Mouse (Mus musculus) midbrain, embryonic 13.5 days (tissue): Measurements from ENCODE around the gene Chrna1. TPM values are rescaled to one million over a fixed set of nuclear protein-coding genes. Genes with fewer than 3 reads are reported as not detected.

Experiments used
- ATAC-seq: fragments of 200-750 bp; cut with Nextera tagmentation; 2 replicates; pipeline ENCODE4 v1.8.0; 2017; ENCODE audit warnings: mild to moderate bottlenecking, moderate TSS enrichment, moderate library complexity
- H3K27ac ChIP-seq: fragments of 300-500 bp; sonication (generic); 2 replicates; pipeline ENCODE4 v1.5.1; 2015; ENCODE audit warnings: inconsistent platforms, mild to moderate bottlenecking, moderate library complexity
- H3K27me3 ChIP-seq: fragments of 300-500 bp; sonication (generic); 2 replicates; pipeline ENCODE4 v1.6.1; 2015; ENCODE audit warnings: mild to moderate bottlenecking, inconsistent platforms
- H3K36me3 ChIP-seq: fragments of 300-500 bp; sonication (generic); 2 replicates; pipeline ENCODE4 v1.6.1; 2015; ENCODE audit warnings: mild to moderate bottlenecking, inconsistent platforms
- H3K4me1 ChIP-seq: fragments of 300-500 bp; sonication (generic); replicated peaks from 2 replicates; pipeline ENCODE4 v1.6.1; 2015; ENCODE audit warnings: inconsistent platforms
- H3K4me2 ChIP-seq: fragments of 300-500 bp; sonication (generic); replicated peaks from 2 replicates; pipeline ENCODE4 v1.6.1; 2015; ENCODE audit warnings: moderate library complexity, mild to moderate bottlenecking, inconsistent platforms
- H3K4me3 ChIP-seq: fragments of 300-500 bp; sonication (generic); replicated peaks from 2 replicates; pipeline ENCODE4 v1.5.1; 2015; ENCODE audit warnings: mild to moderate bottlenecking, inconsistent platforms
- H3K9ac ChIP-seq: fragments of 300-500 bp; sonication (generic); replicated peaks from 2 replicates; pipeline ENCODE4 v1.6.1; 2015; ENCODE audit warnings: mild to moderate bottlenecking, inconsistent platforms
- H3K9me3 ChIP-seq: fragments of 300-500 bp; sonication (generic); 2 replicates; pipeline ENCODE4 v1.6.1; 2016; ENCODE audit warnings: mild to moderate bottlenecking, inconsistent platforms
- WGBS: fragments of 180-500 bp; shearing (Covaris S2); methylation state at CpG from one replicate; pipeline ENCODE4 v1.1.7; 2015; 5-methylcytosine and 5-hydroxymethylcytosine counted together
- polyA plus RNA-seq: library from polyadenylated mRNA; unstranded; fragments of >200 nt; fragmentation: Nextera tagmentation; extraction: Ambion mirVana; gene quantifications from 2 replicates; pipeline ENCODE4 v1.2.1, GENCODE M21; 2015

Chrna1 gene
- polyA plus RNA-seq, 1 experiment from 2014 or later: 0.12 TPM

GRCm38 (mm10) chr2:73550725-73551124, 29.4 kb downstream of the Chrna1 start:
- Histone ChIP-seq H3K36me3 (no peaks in the 10 kb centered on the region), H3K9me3 (no peaks in the 10 kb centered on the region), H3K27ac (no peak overlapping the region), H3K4me2 (no peak overlapping the region), H3K9ac (no peak overlapping the region), H3K4me1 (no peaks in the 10 kb centered on the region), H3K4me3 (no peak overlapping the region), H3K27me3 (peaks cover 8% of the 10 kb centered on the region; the same call in 1 of the 2 replicates)
- 23% methylated on average over 6 of the region's 6 CpGs for WGBS
- ATAC-seq: 0 out of 2 replicates have a peak, but pooled peaks have one; percentile 14

- H3K9ac ChIP-seq: no peak overlapping the region
- no peaks in the 10 kb centered on the region for H3K4me1 ChIP-seq
- H3K9me3 ChIP-seq: no peaks in the 10 kb centered on the region
- H3K27ac ChIP-seq: no peak overlapping the region
- 66% methylated on average over 2 of the region's 2 CpGs for WGBS
- H3K27me3 ChIP-seq: peaks cover 14% of the 10 kb centered on the region; the same call in 1 of the 2 replicates
- no peak for ATAC-seq
- H3K36me3 ChIP-seq: no peaks in the 10 kb centered on the region
- no peak overlapping the region for H3K4me2 ChIP-seq
- H3K4me3 ChIP-seq: no peak overlapping the region
Measured at GRCm38 (mm10) chr2:73548542-73548941, 31.6 kb downstream of the Chrna1 start.

GRCm38 (mm10) chr2:73547256-73547655, 32.9 kb downstream of the Chrna1 start:
- Histone ChIP-seq H3K27me3 (peaks cover 14% of the 10 kb centered on the region; the same call in 1 of the 2 replicates), H3K4me3 (no peak overlapping the region), H3K9ac (no peak overlapping the region), H3K36me3 (no peaks in the 10 kb centered on the region), H3K9me3 (no peaks in the 10 kb centered on the region), H3K4me2 (no peak overlapping the region), H3K4me1 (no peaks in the 10 kb centered on the region), H3K27ac (no peak overlapping the region)
- WGBS: 94% methylated on average over 4 of the region's 4 CpGs
- no peak for ATAC-seq

- Histone ChIP-seq H3K27me3 (peaks cover 14% of the 10 kb centered on the region; the same call in 1 of the 2 replicates), H3K4me3 (no peak overlapping the region), H3K4me2 (no peak overlapping the region), H3K27ac (no peak overlapping the region), H3K36me3 (no peaks in the 10 kb centered on the region), H3K4me1 (peaks cover 2% of the 10 kb centered on the region), H3K9ac (no peak overlapping the region), H3K9me3 (no peaks in the 10 kb centered on the region)
- ATAC-seq: 0 out of 2 replicates have a peak, but pooled peaks have one; percentile 17
- 77% methylated on average over 2 of the region's 2 CpGs for WGBS
Measured at GRCm38 (mm10) chr2:73545556-73545955, 34.6 kb downstream of the Chrna1 start.

- Histone ChIP-seq H3K9me3 (no peaks in the 10 kb centered on the region), H3K4me2 (0 out of 2 replicates have a peak overlapping the region, but pooled peaks have one; percentile 4), H3K27me3 (peaks cover 6% of the 10 kb centered on the region; the same call in 1 of the 2 replicates), H3K27ac (no peak overlapping the region), H3K9ac (no peak overlapping the region), H3K4me1 (peaks cover 6% of the 10 kb centered on the region), H3K36me3 (no peaks in the 10 kb centered on the region), H3K4me3 (no peak overlapping the region)
- no peak for ATAC-seq
- WGBS: 41% methylated on average over 16 of the region's 16 CpGs
Measured at GRCm38 (mm10) chr2:73540450-73541162, 39.5 kb downstream of the Chrna1 start.

GRCm38 (mm10) chr2:73539697-73540096, 40.4 kb downstream of the Chrna1 start:
- no peak overlapping the region for H3K9ac ChIP-seq
- peaks cover 6% of the 10 kb centered on the region; the same call in 1 of the 2 replicates for H3K27me3 ChIP-seq
- 32% methylated on average over 1 of the region's 1 CpGs for WGBS
- H3K27ac ChIP-seq: no peak overlapping the region
- H3K36me3 ChIP-seq: no peaks in the 10 kb centered on the region
- no peaks in the 10 kb centered on the region for H3K9me3 ChIP-seq
- peaks cover 6% of the 10 kb centered on the region for H3K4me1 ChIP-seq
- H3K4me3 ChIP-seq: no peak overlapping the region
- H3K4me2 ChIP-seq: no peak overlapping the region
- ATAC-seq: no peak

GRCm38 (mm10) chr2:73539141-73539540, 41.0 kb downstream of the Chrna1 start:
- no peaks in the 10 kb centered on the region for H3K9me3 ChIP-seq
- H3K27ac ChIP-seq: no peak overlapping the region
- no peak overlapping the region for H3K4me3 ChIP-seq
- H3K4me2 ChIP-seq: no peak overlapping the region
- H3K4me1 ChIP-seq: peaks cover 6% of the 10 kb centered on the region
- WGBS: 94% methylated on average over 3 of the region's 3 CpGs
- peaks cover 2% of the 10 kb centered on the region; the same call in 1 of the 2 replicates for H3K27me3 ChIP-seq
- no peak for ATAC-seq
- no peak overlapping the region for H3K9ac ChIP-seq
- H3K36me3 ChIP-seq: no peaks in the 10 kb centered on the region

GRCm38 (mm10) chr2:73538590-73538989, 41.5 kb downstream of the Chrna1 start:
- no peak for ATAC-seq
- Histone ChIP-seq H3K36me3 (no peaks in the 10 kb centered on the region), H3K9ac (no peak overlapping the region), H3K27me3 (no peaks in the 10 kb centered on the region), H3K27ac (no peak overlapping the region), H3K9me3 (no peaks in the 10 kb centered on the region), H3K4me2 (no peak overlapping the region), H3K4me1 (peaks cover 6% of the 10 kb centered on the region), H3K4me3 (no peak overlapping the region)
- WGBS: 78% methylated on average over 13 of the region's 13 CpGs

GRCm38 (mm10) chr2:73536091-73536783, 43.9 kb downstream of the Chrna1 start:
- Histone ChIP-seq H3K36me3 (no peaks in the 10 kb centered on the region), H3K4me3 (no peak overlapping the region), H3K4me2 (no peak overlapping the region), H3K27ac (no peak overlapping the region), H3K27me3 (no peaks in the 10 kb centered on the region), H3K9ac (no peak overlapping the region), H3K4me1 (peaks cover 6% of the 10 kb centered on the region), H3K9me3 (no peaks in the 10 kb centered on the region)
- no peak for ATAC-seq
- 81% methylated on average over 15 of the region's 15 CpGs for WGBS

GRCm38 (mm10) chr2:73534720-73535119, 45.4 kb downstream of the Chrna1 start:
- WGBS: 81% methylated on average over 10 of the region's 10 CpGs
- no peak overlapping the region for H3K27ac ChIP-seq
- no peak overlapping the region for H3K4me3 ChIP-seq
- ATAC-seq: no peak
- H3K27me3 ChIP-seq: no peaks in the 10 kb centered on the region
- H3K4me2 ChIP-seq: no peak overlapping the region
- H3K36me3 ChIP-seq: no peaks in the 10 kb centered on the region
- no peak overlapping the region for H3K9ac ChIP-seq
- H3K4me1 ChIP-seq: peaks cover 4% of the 10 kb centered on the region
- no peaks in the 10 kb centered on the region for H3K9me3 ChIP-seq

GRCm38 (mm10) chr2:73530487-73530886, 49.7 kb downstream of the Chrna1 start:
- peaks cover 17% of the 10 kb centered on the region for H3K4me1 ChIP-seq
- no peak overlapping the region for H3K27ac ChIP-seq
- no peak overlapping the region for H3K9ac ChIP-seq
- H3K27me3 ChIP-seq: peaks cover 3% of the 10 kb centered on the region
- no peaks in the 10 kb centered on the region for H3K36me3 ChIP-seq
- 69% methylated on average over 5 of the region's 5 CpGs for WGBS
- no peak for ATAC-seq
- H3K4me2 ChIP-seq: no peak overlapping the region
- H3K9me3 ChIP-seq: no peaks in the 10 kb centered on the region
- no peak overlapping the region for H3K4me3 ChIP-seq
